Mouse (Mus musculus): ENCODE results near the gene Mrpl24. TPM values are rescaled to one million over a fixed set of nuclear protein-coding genes. Genes with fewer than 3 reads are reported as not detected.
"Not testable (repeated sequence)": the region's sequence is repeated elsewhere in the genome, so short reads cannot be mapped to it uniquely, and the experiment has no call there.

Mrpl24 gene
- polyA plus RNA-seq, 1 experiment from 2014 or later, result 166 TPM

GRCm38 (mm10) chr3:87893367-87893905 lies 25.9 kb upstream of the Mrpl24 start:
- ChIA-PET POLR2A (no interaction called here), CTCF (interaction anchor here (1.3 to 1.8 kb wide), 2 partner anchors 10 to 12 kb away, joined by 3 to 4 read pairs; no protein-coding TSS in a partner anchor)
- ATAC-seq (no peak), DNase-seq (ENCODE audit: low read depth, low spot score) (no peak)
- H3K27me3 ChIP-seq, result no peaks in the 10 kb centered on the region
- TF ChIP-seq CTCF (IDR thresholded peaks at IDR 0.05), result no peak
- in situ Hi-C loops (cut with MboI; ENCODE audit: low pct_unique_long_range_greater_than_20kb), result no loop called here

- in situ Hi-C loops (cut with MboI; ENCODE audit: low pct_unique_long_range_greater_than_20kb), result no loop called here
- no peak for TF ChIP-seq CTCF (IDR thresholded peaks at IDR 0.05)
- ChIA-PET POLR2A (no interaction called here), CTCF (no interaction called here)
- H3K27me3 ChIP-seq, result no peaks in the 10 kb centered on the region
- DNase-seq (ENCODE audit: low read depth, low spot score) (no peak), ATAC-seq (no peak)
Observed at GRCm38 (mm10) chr3:87899266-87899665, 20.0 kb upstream of the Mrpl24 start.

GRCm38 (mm10) chr3:87899776-87900175 lies 19.5 kb upstream of the Mrpl24 start:
- in situ Hi-C loops (cut with MboI; ENCODE audit: low pct_unique_long_range_greater_than_20kb), result no loop called here
- ATAC-seq (no peak), DNase-seq (ENCODE audit: low read depth, low spot score) (no peak)
- ChIA-PET CTCF (no interaction called here), POLR2A (no interaction called here)
- TF ChIP-seq CTCF (IDR thresholded peaks at IDR 0.05), result no peak
- no peaks in the 10 kb centered on the region for H3K27me3 ChIP-seq

- no peaks in the 10 kb centered on the region for H3K27me3 ChIP-seq
- ATAC-seq (no peak), DNase-seq (ENCODE audit: low read depth, low spot score) (no peak)
- POLR2A ChIA-PET, result no interaction called here
- in situ Hi-C loops (cut with MboI; ENCODE audit: low pct_unique_long_range_greater_than_20kb), result no loop called here
- CTCF ChIA-PET, result no interaction called here
- no peak for TF ChIP-seq CTCF (IDR thresholded peaks at IDR 0.05)
Observed at GRCm38 (mm10) chr3:87901036-87901624, 18.2 kb upstream of the Mrpl24 start.

- in situ Hi-C loops (cut with MboI; ENCODE audit: low pct_unique_long_range_greater_than_20kb); POLR2A ChIA-PET; CTCF ChIA-PET; ATAC-seq; DNase-seq (ENCODE audit: low read depth, low spot score); H3K27me3 ChIP-seq: not testable (repeated sequence)
Observed at GRCm38 (mm10) chr3:87901959-87902358, 17.3 kb upstream of the Mrpl24 start.

GRCm38 (mm10) chr3:87903821-87904220 lies 15.5 kb upstream of the Mrpl24 start:
- CTCF ChIA-PET, result no interaction called here
- TF ChIP-seq CTCF (IDR thresholded peaks at IDR 0.05), result no peak
- in situ Hi-C loops (cut with MboI; ENCODE audit: low pct_unique_long_range_greater_than_20kb), result no loop called here
- no peak for ATAC-seq
- no peaks in the 10 kb centered on the region for H3K27me3 ChIP-seq
- no peak for DNase-seq (ENCODE audit: low read depth, low spot score)
- POLR2A ChIA-PET, result no interaction called here

GRCm38 (mm10) chr3:87905880-87906485 lies 13.3 kb upstream of the Mrpl24 start, which contains the start of gene Hdgf:
Gene Hdgf (plus strand): TSS chr3:87906321.
- in situ Hi-C loops (cut with MboI; ENCODE audit: low pct_unique_long_range_greater_than_20kb), result no loop called here
- POLR2A ChIA-PET, result interaction anchor here (0.8 to 2.1 kb wide), 7 partner anchors 8 to 24 kb away, joined by 3 to 6 read pairs (median 5); partner anchors contain the start of genes Isg20l2 and Prcc
- CTCF ChIA-PET, result interaction anchor here (0.6 to 1.4 kb wide), 3 partner anchors 11 to 65 kb away, joined by 3 to 5 read pairs (median 3); partner anchors contain the start of gene Nes
- no peaks in the 10 kb centered on the region for H3K27me3 ChIP-seq
- peak; percentile 65 for ATAC-seq
- peak; percentile 88 for DNase-seq (ENCODE audit: low read depth, low spot score)
- TF ChIP-seq CTCF (IDR thresholded peaks at IDR 0.05), result no peak

GRCm38 (mm10) chr3:87906601-87906980 lies 12.7 kb upstream of the Mrpl24 start:
- DNase-seq (ENCODE audit: low read depth, low spot score) (no peak), ATAC-seq (peak; percentile 4)
- no peaks in the 10 kb centered on the region for H3K27me3 ChIP-seq
- TF ChIP-seq CTCF (IDR thresholded peaks at IDR 0.05), result no peak
- in situ Hi-C loops (cut with MboI; ENCODE audit: low pct_unique_long_range_greater_than_20kb), result no loop called here
- ChIA-PET CTCF (interaction anchor here (0.7 to 1.3 kb wide), 2 partner anchors 11 to 80 kb away, joined by 3 read pairs; no protein-coding TSS in a partner anchor), POLR2A (interaction anchor here (1.0 to 4.1 kb wide), 5 partner anchors 13 to 23 kb away, joined by 4 to 18 read pairs (median 5); partner anchors contain the start of genes Isg20l2, Mrpl24 and Prcc)

- TF ChIP-seq CTCF (IDR thresholded peaks at IDR 0.05), result no peak
- no peaks in the 10 kb centered on the region for H3K27me3 ChIP-seq
- DNase-seq (ENCODE audit: low read depth, low spot score) (no peak), ATAC-seq (no peak)
- in situ Hi-C loops (cut with MboI; ENCODE audit: low pct_unique_long_range_greater_than_20kb), result no loop called here
- ChIA-PET POLR2A (interaction anchor here (1.0 to 4.1 kb wide), 5 partner anchors 9 to 22 kb away, joined by 3 to 18 read pairs (median 5); partner anchors contain the start of genes Isg20l2, Mrpl24 and Prcc), CTCF (interaction anchor here (0.7 to 2.8 kb wide), 7 partner anchors 10 to 80 kb away, joined by 3 to 14 read pairs (median 3); partner anchors contain the start of genes Mrpl24, Nes and Prcc)
Observed at GRCm38 (mm10) chr3:87906981-87907857, 12.1 kb upstream of the Mrpl24 start.

- in situ Hi-C loops (cut with MboI; ENCODE audit: low pct_unique_long_range_greater_than_20kb), result no loop called here
- ATAC-seq (no peak), DNase-seq (ENCODE audit: low read depth, low spot score) (no peak)
- CTCF ChIA-PET, result interaction anchor here (0.7 to 2.8 kb wide), 5 partner anchors 12 to 79 kb away, joined by 3 to 14 read pairs (median 3); partner anchors contain the start of genes Mrpl24, Nes and Prcc
- no peak for TF ChIP-seq CTCF (IDR thresholded peaks at IDR 0.05)
- no peaks in the 10 kb centered on the region for H3K27me3 ChIP-seq
- POLR2A ChIA-PET, result interaction anchor here (1.2 to 4.1 kb wide), 3 partner anchors 8 to 23 kb away, joined by 3 to 18 read pairs (median 3); partner anchors contain the start of gene Prcc
Observed at GRCm38 (mm10) chr3:87907906-87908305, 11.4 kb upstream of the Mrpl24 start.

Measured in Patski (cell line).